Mouse (Mus musculus) midbrain, postnatal 0 days (tissue): ENCODE results near the gene Clec16a. TPM values are rescaled to one million over a fixed set of nuclear protein-coding genes. Genes with fewer than 3 reads are reported as not detected.
A peak's percentile ranks its signal among the peaks of the same experiment; 100 is the strongest.

Source experiments
- ATAC-seq: fragments of 200-750 bp; cut with Nextera tagmentation; 2 replicates; pipeline ENCODE4 v1.8.0; 2017; ENCODE audit warnings: moderate number of reproducible peaks, mild to moderate bottlenecking, moderate TSS enrichment, moderate library complexity; ENCODE audit not compliant: low FRiP score
- DNase-seq: peaks from one replicate; pipeline ENCODE4 v3.0.0-alpha.2; 2015; ENCODE audit warnings: low spot score
- H3K27ac ChIP-seq: fragments of 300-500 bp; sonication (generic); 2 replicates; pipeline ENCODE4 v1.5.1; 2014; ENCODE audit warnings: low read depth, mild to moderate bottlenecking, low read length, mixed read lengths
- H3K27me3 ChIP-seq: fragments of 300-500 bp; sonication (generic); 2 replicates; pipeline ENCODE4 v1.6.1; 2014; ENCODE audit warnings: low read length, control low read depth, mixed read lengths; ENCODE audit not compliant: insufficient read depth
- H3K36me3 ChIP-seq: fragments of 300-500 bp; sonication (generic); 2 replicates; pipeline ENCODE4 v1.6.1; 2014; ENCODE audit warnings: low read length, control low read depth, mixed read lengths; ENCODE audit not compliant: insufficient read depth
- H3K4me1 ChIP-seq: fragments of 300-500 bp; sonication (generic); 2 replicates; pipeline ENCODE4 v1.6.1; 2014; ENCODE audit warnings: mild to moderate bottlenecking, control low read depth, antibody characterized with exemption, low read length, mixed read lengths; ENCODE audit not compliant: insufficient read depth
- H3K4me2 ChIP-seq: fragments of 300-500 bp; sonication (generic); 2 replicates; pipeline ENCODE4 v1.6.1; 2014; ENCODE audit warnings: low read depth, mild to moderate bottlenecking, low read length, mixed read lengths; ENCODE audit not compliant: poor library complexity, severe bottlenecking
- H3K4me3 ChIP-seq: fragments of 300-500 bp; sonication (generic); 2 replicates; pipeline ENCODE4 v1.5.1; 2014; ENCODE audit warnings: low read depth, mild to moderate bottlenecking, low read length, moderate library complexity
- H3K9ac ChIP-seq: fragments of 300-500 bp; sonication (generic); replicated peaks from 2 replicates; pipeline ENCODE4 v1.6.1; 2014; ENCODE audit warnings: mild to moderate bottlenecking, low read length, moderate library complexity, mixed read lengths; ENCODE audit not compliant: poor library complexity, severe bottlenecking
- H3K9me3 ChIP-seq: fragments of 300-500 bp; sonication (generic); 2 replicates; pipeline ENCODE4 v1.6.1; 2016; ENCODE audit warnings: low read length, control low read depth
- CTCF ChIP-seq: IDR thresholded peaks from 2 replicates; pipeline ENCODE4 v1.5.1; 2016; ENCODE audit warnings: antibody characterized with exemption, mild to moderate bottlenecking
- WGBS: fragments of 180-500 bp; shearing (Covaris S2); extraction: QIAGEN DNeasy Blood & Tissue Kit; methylation state at CpG from one replicate; pipeline ENCODE4 v1.1.7; 2014; 5-methylcytosine and 5-hydroxymethylcytosine counted together
- polyA plus RNA-seq: library from polyadenylated mRNA; unstranded; fragments of >200 nt; fragmentation: Nextera tagmentation; extraction: Ambion mirVana; gene quantifications from 2 replicates; pipeline ENCODE4 v1.2.1, GENCODE M21; 2015
- total RNA-seq: library from RNA; depleted of rRNA; stranded (reverse); fragments of >200 nt; gene quantifications from 2 replicates; pipeline ENCODE4 v1.2.3, GENCODE M21; 2014

The Clec16a gene
- total and polyA plus RNA-seq, 2 experiments from 2014 or later: 63.8 to 69.5 TPM

DNA sequence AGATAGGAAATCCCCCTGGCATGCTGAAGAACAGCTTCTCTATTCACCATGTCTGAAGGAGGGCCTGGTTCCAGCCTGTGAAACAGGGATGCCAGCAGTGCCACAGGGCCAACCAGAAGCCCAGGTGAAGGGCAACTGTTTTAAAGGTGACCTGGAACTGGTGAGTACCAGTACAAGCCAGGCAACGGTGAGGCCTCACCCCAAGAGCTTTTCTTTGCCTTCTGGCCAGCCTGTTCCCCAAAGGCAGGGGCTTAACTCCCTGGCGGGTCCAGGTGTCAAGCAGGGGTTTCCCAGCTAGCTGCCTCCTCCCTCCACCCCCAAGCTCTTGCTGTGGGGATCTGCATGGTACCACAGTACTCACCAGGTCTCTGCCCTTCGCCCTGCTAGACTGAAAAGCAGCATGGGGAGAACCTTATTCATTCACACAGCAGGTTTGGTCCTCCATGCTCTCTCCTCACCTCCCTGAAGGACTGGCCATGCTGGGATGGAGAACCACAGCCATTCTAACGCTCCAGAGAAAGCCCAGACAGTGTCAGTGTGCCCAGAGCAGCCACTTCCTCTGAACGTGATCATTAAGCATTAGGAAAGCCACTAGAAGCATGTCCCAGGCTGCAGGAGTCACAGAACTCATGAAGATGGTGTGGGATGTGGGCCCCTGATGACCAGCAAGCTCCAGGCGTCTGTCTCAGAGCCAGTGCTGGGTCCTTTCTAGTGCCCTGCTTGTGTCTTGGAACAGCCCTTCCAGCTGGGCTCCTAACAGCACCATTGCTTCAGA, 237.4 kb downstream of the Clec16a start:
- no peak for ATAC-seq

DNA sequence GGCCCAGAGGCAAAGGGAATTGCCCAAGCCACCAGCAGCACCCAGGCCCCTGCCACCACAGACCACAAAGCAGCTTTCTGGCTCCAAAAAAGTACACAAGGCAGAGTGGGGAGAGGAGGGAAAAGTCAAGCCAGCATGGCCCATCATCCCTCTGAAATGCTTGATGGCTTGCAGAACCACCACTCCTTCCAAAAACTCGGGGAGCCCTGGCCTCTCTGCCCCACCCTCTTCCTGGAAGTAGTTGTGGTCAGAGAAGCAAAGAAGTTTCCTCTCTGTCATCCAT, 238.0 kb downstream of the Clec16a start:
- Histone ChIP-seq H3K4me1 (peaks cover 11% of the 10 kb centered on the region; the same call in 1 of the 2 replicates), H3K9me3 (no peaks in the 10 kb centered on the region), H3K4me2 (peak overlapping the region; percentile 99), H3K27me3 (no peaks in the 10 kb centered on the region; the same call in 1 of the 2 replicates), H3K27ac (no peak overlapping the region), H3K36me3 (no peaks in the 10 kb centered on the region), H3K9ac (no peak overlapping the region), H3K4me3 (no peak overlapping the region)
- no peak for DNase-seq
- ATAC-seq: no peak
- TF ChIP-seq CTCF: no peak
- 60% methylated on average over 1 of the region's 1 CpGs for WGBS

More for the DNA sequence above, 237.4 kb downstream of the Clec16a start:
- Histone ChIP-seq H3K4me1 (peaks cover 11% of the 10 kb centered on the region; the same call in 1 of the 2 replicates), H3K4me2 (peak overlapping the region; percentile 99; the same call in 1 of the 2 replicates), H3K27me3 (no peaks in the 10 kb centered on the region; the same call in 1 of the 2 replicates), H3K4me3 (no peak overlapping the region), H3K9ac (no peak overlapping the region), H3K9me3 (no peaks in the 10 kb centered on the region), H3K27ac (no peak overlapping the region), H3K36me3 (no peaks in the 10 kb centered on the region)
- DNase-seq: no peak
- WGBS: 46% methylated on average over 6 of the region's 6 CpGs
- TF ChIP-seq CTCF: no peak

DNA sequence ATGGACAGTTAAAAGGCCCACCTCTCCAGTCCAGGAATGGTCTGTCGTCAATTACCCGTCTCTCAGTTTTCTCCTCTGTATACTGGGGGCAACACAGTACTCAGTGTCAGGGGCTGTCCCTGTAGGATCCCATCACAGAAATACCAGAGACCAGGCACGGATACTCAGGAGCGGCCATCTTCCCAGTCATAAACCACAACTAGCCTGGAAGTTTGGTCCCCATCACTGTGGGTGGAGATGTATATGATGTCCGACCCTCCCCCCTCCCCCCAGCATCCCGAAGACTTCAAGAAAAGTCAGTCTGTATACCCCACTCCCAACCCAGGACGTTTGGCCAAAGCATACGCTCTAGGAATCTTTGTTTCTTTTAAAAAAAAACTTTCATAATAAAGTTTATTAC, 238.3 kb downstream of the Clec16a start:
- Histone ChIP-seq H3K4me1 (peaks cover 11% of the 10 kb centered on the region; the same call in 1 of the 2 replicates), H3K9me3 (no peaks in the 10 kb centered on the region), H3K27me3 (no peaks in the 10 kb centered on the region; the same call in 1 of the 2 replicates), H3K4me3 (peak overlapping the region; percentile 65; the same call in 1 of the 2 replicates), H3K27ac (no peak overlapping the region), H3K9ac (no peak overlapping the region), H3K4me2 (peak overlapping the region; percentile 99), H3K36me3 (no peaks in the 10 kb centered on the region)
- TF ChIP-seq CTCF: no peak
- WGBS: 70% methylated on average over 8 of the region's 8 CpGs
- DNase-seq: no peak
- no peak for ATAC-seq

DNA sequence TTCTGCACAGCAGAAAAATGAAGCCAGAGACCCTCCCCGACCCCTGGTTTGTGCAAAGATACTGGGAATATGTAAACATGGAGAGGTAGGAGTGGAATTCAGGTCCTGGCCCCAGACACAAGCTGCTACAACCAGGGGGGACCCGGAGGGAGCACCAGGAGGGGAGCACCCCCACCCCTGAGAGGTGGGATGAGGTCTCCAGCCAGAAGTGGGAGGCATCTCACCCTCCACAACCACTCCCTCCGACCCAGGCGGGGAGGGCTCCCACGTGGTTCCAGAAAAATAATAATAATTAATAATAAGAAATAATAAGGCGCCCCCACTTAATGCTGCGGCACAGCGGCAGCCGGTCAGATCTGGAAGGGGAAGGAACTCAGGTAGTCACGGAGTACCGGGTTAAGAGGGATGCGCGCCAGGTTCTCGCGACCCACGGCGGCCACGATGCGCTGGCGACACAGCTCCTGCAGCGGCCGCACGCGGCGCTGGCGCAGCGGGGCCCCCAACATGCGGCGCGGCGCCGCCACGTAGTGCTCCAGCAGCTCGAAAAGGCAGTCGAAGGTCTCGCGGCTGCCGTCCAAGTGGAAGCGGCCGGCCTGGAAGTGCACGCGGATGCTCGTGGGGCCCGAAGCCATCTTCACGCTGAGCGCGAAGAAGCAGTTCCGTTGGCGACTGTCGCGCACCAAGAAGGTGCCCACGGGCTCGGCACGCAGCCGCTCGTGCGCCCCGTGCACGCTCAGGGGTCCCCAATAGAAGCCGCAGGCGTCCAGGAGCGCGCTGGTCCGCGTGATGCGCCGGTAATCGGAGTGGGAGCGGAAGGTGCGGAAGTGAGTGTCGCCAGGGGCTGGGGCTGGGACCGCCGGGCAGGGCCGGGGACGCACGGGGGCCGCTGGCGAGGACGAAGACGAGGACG, 239.0 kb downstream of the Clec16a start:
- no peaks in the 10 kb centered on the region for H3K9me3 ChIP-seq
- H3K27ac ChIP-seq: peak overlapping the region; percentile 90
- H3K4me2 ChIP-seq: peak overlapping the region; percentile 99
- TF ChIP-seq CTCF: no peak
- ATAC-seq (peak; percentile 5), DNase-seq (peak; percentile 63)
- WGBS: 5% methylated on average over 78 of the region's 81 CpGs
- H3K4me3 ChIP-seq: peak overlapping the region; percentile 65
- H3K27me3 ChIP-seq: no peaks in the 10 kb centered on the region; the same call in 1 of the 2 replicates
- no peaks in the 10 kb centered on the region for H3K36me3 ChIP-seq
- H3K4me1 ChIP-seq: peaks cover 11% of the 10 kb centered on the region; the same call in 1 of the 2 replicates
- peak overlapping the region; percentile 82 for H3K9ac ChIP-seq

DNA sequence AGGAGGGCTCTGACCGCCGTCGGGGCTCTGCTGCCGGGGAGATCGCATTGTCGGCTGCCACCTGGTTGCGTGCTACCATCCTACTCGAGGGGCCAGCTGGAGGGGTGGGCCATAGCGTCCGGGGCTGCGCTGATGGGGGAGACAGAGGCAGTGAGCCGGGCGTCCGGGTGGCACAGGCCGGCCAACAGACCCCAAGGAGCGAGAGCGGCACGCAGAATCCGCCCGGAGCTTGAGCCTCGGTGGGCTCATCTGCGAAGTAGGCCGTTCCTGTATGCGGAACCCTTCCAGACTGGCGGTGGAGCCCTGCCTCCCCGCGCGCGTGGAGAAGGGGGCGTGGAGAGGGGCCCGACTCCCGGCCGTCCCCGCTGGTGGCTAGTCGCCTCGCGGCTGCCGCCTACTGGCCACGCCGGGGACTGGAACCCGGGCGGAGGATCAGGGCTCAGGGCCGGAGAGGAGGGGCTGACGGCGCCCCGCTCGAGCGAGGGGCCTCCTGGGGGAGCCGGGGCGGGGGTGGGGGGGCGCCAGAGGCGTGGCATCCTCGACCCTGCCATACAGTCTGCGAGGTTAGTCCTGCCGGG, 239.7 kb downstream of the Clec16a start:
- peak; percentile 89 for DNase-seq
- peak overlapping the region; percentile 99 for H3K4me2 ChIP-seq
- no peaks in the 10 kb centered on the region for H3K36me3 ChIP-seq
- H3K4me1 ChIP-seq: peaks cover 11% of the 10 kb centered on the region; the same call in 1 of the 2 replicates
- no peaks in the 10 kb centered on the region for H3K9me3 ChIP-seq
- H3K27ac ChIP-seq: peak overlapping the region; percentile 90
- H3K27me3 ChIP-seq: no peaks in the 10 kb centered on the region; the same call in 1 of the 2 replicates
- ATAC-seq: peak; percentile 87
- under 1% methylated on average over 46 of the region's 55 CpGs for WGBS
- TF ChIP-seq CTCF: peak; percentile 85
- H3K4me3 ChIP-seq: peak overlapping the region; percentile 65
- H3K9ac ChIP-seq: peak overlapping the region; percentile 82
